Mouse (Mus musculus) forebrain, postnatal 0 days (tissue): Measurements from ENCODE around the gene Itgb3bp. TPM values are rescaled to one million over a fixed set of nuclear protein-coding genes. Genes with fewer than 3 reads are reported as not detected.

Experiments used
- ATAC-seq: fragments of 200-750 bp; cut with Nextera tagmentation; 2 replicates; pipeline ENCODE4 v1.8.0; 2017; ENCODE audit warnings: mild to moderate bottlenecking, moderate library complexity
- DNase-seq: peaks from one replicate; pipeline ENCODE4 v3.0.0-alpha.2; 2015
- H3K27ac ChIP-seq: fragments of 300-500 bp; sonication (generic); 2 replicates; pipeline ENCODE4 v1.5.1; 2014; ENCODE audit warnings: low read depth, mild to moderate bottlenecking, antibody characterized with exemption, low read length, moderate library complexity, mixed read lengths
- H3K27me3 ChIP-seq: fragments of 300-500 bp; sonication (generic); 2 replicates; pipeline ENCODE4 v1.6.1; 2014; ENCODE audit warnings: mild to moderate bottlenecking, low read length, mixed read lengths; ENCODE audit not compliant: insufficient read depth
- H3K36me3 ChIP-seq: fragments of 300-500 bp; sonication (generic); 2 replicates; pipeline ENCODE4 v1.6.1; 2014; ENCODE audit warnings: mild to moderate bottlenecking, moderate library complexity; ENCODE audit not compliant: insufficient read depth
- H3K4me1 ChIP-seq: fragments of 300-500 bp; sonication (generic); 2 replicates; pipeline ENCODE4 v1.6.1; 2014; ENCODE audit warnings: antibody characterized with exemption; ENCODE audit not compliant: insufficient read depth
- H3K4me2 ChIP-seq: fragments of 300-500 bp; sonication (generic); 2 replicates; pipeline ENCODE4 v1.6.1; 2014; ENCODE audit warnings: low read depth, mild to moderate bottlenecking, moderate library complexity
- H3K4me3 ChIP-seq: fragments of 300-500 bp; sonication (generic); 2 replicates; pipeline ENCODE4 v1.5.1; 2014; ENCODE audit warnings: low read depth, low read length, mixed read lengths
- H3K9ac ChIP-seq: fragments of 300-500 bp; sonication (generic); 2 replicates; pipeline ENCODE4 v1.6.1; 2014; ENCODE audit warnings: mild to moderate bottlenecking
- H3K9me3 ChIP-seq: fragments of 300-500 bp; sonication (generic); 2 replicates; pipeline ENCODE4 v1.6.1; 2016; ENCODE audit warnings: low read length
- CTCF ChIP-seq: sonication (generic); IDR thresholded peaks from 2 replicates; pipeline ENCODE4 v1.5.1; 2016; ENCODE audit warnings: antibody characterized with exemption, control low read depth, low read depth
- WGBS: fragments of 180-500 bp; shearing (Covaris S2); extraction: QIAGEN DNeasy Blood & Tissue Kit; methylation state at CpG from one replicate; pipeline ENCODE4 v1.1.7; 2014; 5-methylcytosine and 5-hydroxymethylcytosine counted together
- polyA plus RNA-seq: library from polyadenylated mRNA; unstranded; fragments of >200 nt; fragmentation: Nextera tagmentation; extraction: Ambion mirVana; gene quantifications from 2 replicates; pipeline ENCODE4 v1.2.1, GENCODE M21; 2015
- total RNA-seq: library from RNA; depleted of rRNA; stranded (reverse); fragments of >200 nt; gene quantifications from 2 replicates; pipeline ENCODE4 v1.2.3, GENCODE M21; 2014

Gene Itgb3bp
- total and polyA plus RNA-seq, 2 experiments from 2014 or later, result 2.9 to 10.7 TPM

DNA sequence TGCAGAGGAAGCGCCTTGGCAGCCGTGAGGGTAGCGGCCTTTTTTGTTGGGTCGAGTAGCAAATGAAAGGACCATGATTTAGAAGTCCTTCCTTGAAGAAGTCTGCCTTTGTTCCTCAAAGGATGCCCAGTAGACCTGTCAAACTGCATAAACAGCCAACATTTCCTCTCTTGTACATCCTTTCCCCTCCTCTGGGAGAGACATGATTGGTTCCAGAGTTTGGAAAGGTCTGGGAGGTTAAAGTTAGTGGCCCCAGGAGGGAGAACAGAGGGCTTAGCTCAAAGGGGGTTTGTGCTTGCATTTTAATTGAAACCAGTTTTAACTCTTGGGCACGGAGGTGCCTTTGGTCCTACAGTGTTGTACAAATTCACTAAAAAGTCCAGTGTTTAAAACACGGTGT, 36.9 kb upstream of the Itgb3bp start:
- peaks cover 3% of the 10 kb centered on the region; the same call in 1 of the 2 replicates for H3K36me3 ChIP-seq
- no peak overlapping the region for H3K4me2 ChIP-seq
- ATAC-seq, result no peak
- H3K27ac ChIP-seq, result no peak overlapping the region
- 87% methylated on average over 6 of the region's 6 CpGs for WGBS
- no peak overlapping the region for H3K4me3 ChIP-seq
- TF ChIP-seq CTCF, result no peak
- no peaks in the 10 kb centered on the region for H3K27me3 ChIP-seq
- H3K4me1 ChIP-seq, result no peaks in the 10 kb centered on the region
- no peak for DNase-seq
- no peak overlapping the region for H3K9ac ChIP-seq
- no peaks in the 10 kb centered on the region for H3K9me3 ChIP-seq

DNA sequence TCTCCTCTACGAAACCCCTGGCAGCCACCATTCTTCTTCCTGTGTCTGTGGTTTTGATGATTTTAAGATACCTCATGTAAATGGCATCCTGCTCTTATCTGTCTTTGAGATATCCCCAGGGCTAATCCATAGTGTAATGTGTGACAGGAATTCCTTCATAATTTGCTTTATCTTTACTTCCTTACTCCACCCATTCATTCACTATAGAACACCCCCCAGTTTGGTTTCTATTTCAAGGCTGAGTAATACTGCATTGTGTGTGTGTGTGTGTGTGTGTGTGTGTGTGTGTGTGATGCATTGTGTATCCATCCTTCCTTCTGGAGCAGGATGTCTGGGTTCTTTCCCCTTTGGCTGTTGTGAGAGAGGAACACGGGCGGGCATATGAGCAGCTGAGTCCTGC, 29.7 kb upstream of the Itgb3bp start:
- no peak for TF ChIP-seq CTCF
- Histone ChIP-seq H3K4me2 (no peak overlapping the region), H3K9me3 (no peaks in the 10 kb centered on the region), H3K4me1 (no peaks in the 10 kb centered on the region), H3K4me3 (no peak overlapping the region), H3K27ac (no peak overlapping the region), H3K27me3 (no peaks in the 10 kb centered on the region), H3K36me3 (no peaks in the 10 kb centered on the region), H3K9ac (no peak overlapping the region)
- DNase-seq, result no peak
- ATAC-seq, result no peak
- WGBS, result 86% methylated on average over 3 of the region's 3 CpGs

GRCm38 (mm10) chr4:99958084-99958815, 28.6 kb upstream of the Itgb3bp start:
- 76% methylated on average over 7 of the region's 7 CpGs for WGBS
- Histone ChIP-seq H3K9ac (no peak overlapping the region), H3K27me3 (no peaks in the 10 kb centered on the region), H3K4me3 (no peak overlapping the region), H3K36me3 (no peaks in the 10 kb centered on the region), H3K9me3 (no peaks in the 10 kb centered on the region), H3K27ac (no peak overlapping the region), H3K4me1 (no peaks in the 10 kb centered on the region), H3K4me2 (no peak overlapping the region)
- TF ChIP-seq CTCF, result no peak
- ATAC-seq, result no peak
- DNase-seq, result no peak

GRCm38 (mm10) chr4:99957186-99957585, 27.6 kb upstream of the Itgb3bp start:
- no peaks in the 10 kb centered on the region for H3K4me1 ChIP-seq
- no peaks in the 10 kb centered on the region for H3K36me3 ChIP-seq
- TF ChIP-seq CTCF, result no peak
- 70% methylated on average over 4 of the region's 4 CpGs for WGBS
- no peak overlapping the region for H3K27ac ChIP-seq
- ATAC-seq, result no peak
- H3K9me3 ChIP-seq, result no peaks in the 10 kb centered on the region
- DNase-seq, result peak; percentile 45
- H3K27me3 ChIP-seq, result no peaks in the 10 kb centered on the region
- no peak overlapping the region for H3K4me2 ChIP-seq
- no peak overlapping the region for H3K9ac ChIP-seq
- no peak overlapping the region for H3K4me3 ChIP-seq

GRCm38 (mm10) chr4:99955396-99955795, 25.8 kb upstream of the Itgb3bp start:
- Histone ChIP-seq H3K4me3 (no peak overlapping the region), H3K27ac (no peak overlapping the region), H3K9ac (no peak overlapping the region), H3K4me2 (no peak overlapping the region), H3K9me3 (no peaks in the 10 kb centered on the region), H3K27me3 (no peaks in the 10 kb centered on the region), H3K4me1 (no peaks in the 10 kb centered on the region), H3K36me3 (no peaks in the 10 kb centered on the region)
- DNase-seq (no peak), ATAC-seq (no peak)
- no peak for TF ChIP-seq CTCF
- 61% methylated on average over 10 of the region's 10 CpGs for WGBS

DNA sequence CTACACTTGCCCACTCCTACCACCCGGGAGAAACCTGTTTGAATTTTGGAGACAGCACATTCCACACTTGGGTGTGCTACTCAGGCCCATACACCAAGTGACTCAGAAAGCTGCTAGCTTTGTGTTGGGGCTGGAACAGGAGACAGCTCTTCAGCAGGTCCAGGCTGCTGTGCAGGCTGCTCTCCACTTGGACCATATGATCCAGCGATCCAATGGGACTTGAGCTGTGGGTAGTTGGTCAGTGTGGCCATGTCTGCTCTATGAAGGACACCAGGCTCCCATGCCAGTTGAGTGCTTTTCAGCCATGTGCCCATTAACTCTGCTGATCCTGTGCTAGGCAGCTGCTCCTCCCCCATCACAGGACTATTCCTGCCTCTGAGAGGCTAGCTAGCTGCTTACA, 24.3 kb upstream of the Itgb3bp start:
- H3K9ac ChIP-seq, result no peak overlapping the region
- H3K4me3 ChIP-seq, result no peak overlapping the region
- no peak for DNase-seq
- H3K4me2 ChIP-seq, result no peak overlapping the region
- ATAC-seq, result no peak
- H3K36me3 ChIP-seq, result no peaks in the 10 kb centered on the region
- H3K27me3 ChIP-seq, result no peaks in the 10 kb centered on the region
- no peak overlapping the region for H3K27ac ChIP-seq
- WGBS, result 93% methylated on average over 2 of the region's 2 CpGs
- H3K4me1 ChIP-seq, result no peaks in the 10 kb centered on the region
- TF ChIP-seq CTCF, result no peak
- no peaks in the 10 kb centered on the region for H3K9me3 ChIP-seq

DNA sequence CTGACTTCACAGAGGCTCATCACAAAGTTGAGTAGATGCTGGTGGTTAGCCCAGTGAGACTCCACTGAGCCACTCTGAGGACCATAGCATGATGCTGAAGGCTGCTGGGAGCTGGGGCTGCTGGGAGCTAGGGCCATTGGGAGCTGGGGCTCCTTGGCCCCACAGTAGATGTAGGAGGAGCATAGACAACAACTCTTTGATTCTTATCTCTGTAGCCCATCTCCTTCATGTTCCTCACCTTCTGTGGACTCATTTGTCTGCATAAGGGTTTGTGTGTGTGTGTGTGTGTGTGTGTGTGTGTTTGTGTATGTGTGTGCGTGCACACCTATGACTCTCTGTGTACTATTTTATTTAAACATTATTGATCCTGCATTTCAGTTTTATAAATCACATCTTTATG, 18.3 kb upstream of the Itgb3bp start:
- 97% methylated on average over 1 of the region's 1 CpGs for WGBS

More for the DNA sequence above, 18.3 kb upstream of the Itgb3bp start:
- H3K4me1 ChIP-seq, result no peaks in the 10 kb centered on the region
- no peak for ATAC-seq
- H3K9me3 ChIP-seq, result no peaks in the 10 kb centered on the region
- H3K4me2 ChIP-seq, result no peak overlapping the region
- no peak overlapping the region for H3K4me3 ChIP-seq
- no peak overlapping the region for H3K27ac ChIP-seq
- no peak for TF ChIP-seq CTCF
- H3K27me3 ChIP-seq, result no peaks in the 10 kb centered on the region
- no peaks in the 10 kb centered on the region for H3K36me3 ChIP-seq
- no peak overlapping the region for H3K9ac ChIP-seq
- no peak for DNase-seq
